Mouse (Mus musculus): ENCODE results near the gene Spred3. TPM values are rescaled to one million over a fixed set of nuclear protein-coding genes. Genes with fewer than 3 reads are reported as not detected.

The Spred3 gene
- polyA plus RNA-seq, 1 experiment from 2014 or later = 4.4 TPM

DNA sequence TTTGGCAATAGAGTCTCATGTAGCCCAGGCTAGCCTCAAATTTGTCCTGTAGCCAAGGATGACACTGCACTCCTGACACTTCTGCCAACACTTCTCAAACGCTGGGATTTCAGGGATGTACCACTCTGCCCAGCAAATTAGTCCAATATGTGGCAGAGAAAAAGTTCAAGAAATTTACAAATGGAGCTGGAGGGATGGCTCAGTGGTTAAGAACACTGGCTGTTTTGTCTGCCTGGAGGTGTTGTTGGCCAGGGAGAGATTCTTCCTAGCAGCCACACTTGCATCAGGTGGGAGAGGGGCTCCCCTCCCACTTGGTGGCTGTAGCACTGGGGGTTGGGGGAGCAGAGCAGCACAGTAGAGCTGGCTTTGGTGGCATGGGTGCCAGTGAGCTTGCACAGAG, 50.7 kb downstream of the Spred3 start:
- Histone ChIP-seq H3K27me3 (no peaks in the 10 kb centered on the region), H3K36me3 (no peaks in the 10 kb centered on the region; the same call in 1 of the 2 replicates)

GRCm38 (mm10) chr7:29118142-29118851, 51.9 kb downstream of the Spred3 start:
- H3K4me2 ChIP-seq (replicated peaks) = no peak overlapping the region
- no peaks in the 10 kb centered on the region for H3K4me1 ChIP-seq
- H3K27me3 ChIP-seq = no peaks in the 10 kb centered on the region
- H3K36me3 ChIP-seq = no peaks in the 10 kb centered on the region; the same call in 1 of the 2 replicates
- no peaks in the 10 kb centered on the region for H3K9me3 ChIP-seq
- no peak overlapping the region for H3K9ac ChIP-seq
- WGBS = 10% methylated on average over 18 of the region's 18 CpGs
- no peak for ATAC-seq (ENCODE audit: low FRiP score, low read depth)
- no peak overlapping the region for H3K4me3 ChIP-seq
- no peak overlapping the region for H3K27ac ChIP-seq

More for the DNA sequence above, 50.7 kb downstream of the Spred3 start:
- Histone ChIP-seq H3K4me1 (peaks cover 10% of the 10 kb centered on the region), H3K4me2 (replicated peaks) (no peak overlapping the region), H3K4me3 (no peak overlapping the region), H3K9me3 (no peaks in the 10 kb centered on the region), H3K9ac (no peak overlapping the region), H3K27ac (no peak overlapping the region)
- no peak for ATAC-seq (ENCODE audit: low FRiP score, low read depth)
- WGBS = 50% methylated on average over 1 of the region's 1 CpGs

- no peaks in the 10 kb centered on the region for H3K9me3 ChIP-seq
Observed at GRCm38 (mm10) chr7:29108992-29109955, 60.9 kb downstream of the Spred3 start.

More at GRCm38 (mm10) chr7:29108992-29109955, 60.9 kb downstream of the Spred3 start:
- WGBS = 23% methylated on average over 38 of the region's 38 CpGs
- H3K4me2 ChIP-seq (replicated peaks) = peak overlapping the region; percentile 67
- peaks cover 7% of the 10 kb centered on the region for H3K4me1 ChIP-seq
- no peak overlapping the region for H3K27ac ChIP-seq
- H3K36me3 ChIP-seq = peaks cover under 1% of the 10 kb centered on the region; the same call in 1 of the 2 replicates
- H3K27me3 ChIP-seq = no peaks in the 10 kb centered on the region
- H3K4me3 ChIP-seq = peak overlapping the region; percentile 31
- ATAC-seq (ENCODE audit: low FRiP score, low read depth) = peak; percentile 70
- H3K9ac ChIP-seq = peak overlapping the region; percentile 61

Other genes starting within 250 kb of the Spred3 start
- 270 and 300 TPM in 2 replicates for gene Actn4, start 208.1 kb downstream of the Spred3 start, polyA plus RNA-seq (2015; fragmentation: Nextera tagmentation; extraction: Ambion mirVana)
- 422 and 454 TPM in 2 replicates for gene Eif3k, start 188.5 kb downstream of the Spred3 start, polyA plus RNA-seq (2015; fragmentation: Nextera tagmentation; extraction: Ambion mirVana)
- gene Map4k1, start 188.4 kb downstream of the Spred3 start, polyA plus RNA-seq (2015; fragmentation: Nextera tagmentation; extraction: Ambion mirVana) = 9.5 and 10.0 TPM in 2 replicates
- 7.9 and 8.5 TPM in 2 replicates for gene Ryr1, start 45.2 kb downstream of the Spred3 start, polyA plus RNA-seq (2015; fragmentation: Nextera tagmentation; extraction: Ambion mirVana)
- 0.56 and 0.69 TPM in 2 replicates for gene Rasgrp4, start 35.6 kb downstream of the Spred3 start, polyA plus RNA-seq (2015; fragmentation: Nextera tagmentation; extraction: Ambion mirVana)
- 11.5 and 12.5 TPM in 2 replicates for gene Fam98c, start 14.2 kb downstream of the Spred3 start, polyA plus RNA-seq (2015; fragmentation: Nextera tagmentation; extraction: Ambion mirVana)
- 0.47 and 0.50 TPM in 2 replicates for gene Ggn, start 201 bp downstream of the Spred3 start, polyA plus RNA-seq (2015; fragmentation: Nextera tagmentation; extraction: Ambion mirVana)
- gene Psmd8, start 10.3 kb upstream of the Spred3 start, polyA plus RNA-seq (2015; fragmentation: Nextera tagmentation; extraction: Ambion mirVana) = 270 and 272 TPM in 2 replicates
- gene Catsperg1, start 43.6 kb upstream of the Spred3 start, polyA plus RNA-seq (2015; fragmentation: Nextera tagmentation; extraction: Ambion mirVana) = 0.46 and 0.51 TPM in 2 replicates
- gene Kcnk6, start 62.1 kb upstream of the Spred3 start, polyA plus RNA-seq (2015; fragmentation: Nextera tagmentation; extraction: Ambion mirVana) = 1.9 and 2.3 TPM in 2 replicates
- gene Yif1b, start 67.9 kb upstream of the Spred3 start, polyA plus RNA-seq (2015; fragmentation: Nextera tagmentation; extraction: Ambion mirVana) = 123 and 124 TPM in 2 replicates
- 1.7 and 2.0 TPM in 2 replicates for gene 2200002D01Rik, start 78.1 kb upstream of the Spred3 start, polyA plus RNA-seq (2015; fragmentation: Nextera tagmentation; extraction: Ambion mirVana)
- 110 and 112 TPM in 2 replicates for gene Spint2, start 111.5 kb upstream of the Spred3 start, polyA plus RNA-seq (2015; fragmentation: Nextera tagmentation; extraction: Ambion mirVana)
- 5.8 and 7.5 TPM in 2 replicates for gene Ppp1r14a, start 118.9 kb upstream of the Spred3 start, polyA plus RNA-seq (2015; fragmentation: Nextera tagmentation; extraction: Ambion mirVana)
- 21.6 and 21.9 TPM in 2 replicates for gene Dpf1, start 133.5 kb upstream of the Spred3 start, polyA plus RNA-seq (2015; fragmentation: Nextera tagmentation; extraction: Ambion mirVana)